Mouse (Mus musculus) embryonic fibroblast, embryonic 13.5 days (primary cell): ENCODE measurements at regions not wholly inside any gene's neighbourhood (a gene's known extent, or its start where the extent isn't known, plus 50 kb on each side); places are given as distances from the start of the nearest gene placed in this dataset.

Source experiments
- CTCF ChIP-seq: IDR thresholded peaks from 2 replicates; pipeline ENCODE4 v1.5.1; 2011; ENCODE audit warnings: mild to moderate bottlenecking, control low read depth, low read length, moderate library complexity, borderline replicate concordance; ENCODE audit not compliant: insufficient read depth
- POLR2A ChIP-seq: IDR thresholded peaks from 2 replicates; pipeline ENCODE4 v1.6.1; 2011; ENCODE audit warnings: low read depth, mild to moderate bottlenecking, control low read depth, low read length, moderate library complexity

DNA sequence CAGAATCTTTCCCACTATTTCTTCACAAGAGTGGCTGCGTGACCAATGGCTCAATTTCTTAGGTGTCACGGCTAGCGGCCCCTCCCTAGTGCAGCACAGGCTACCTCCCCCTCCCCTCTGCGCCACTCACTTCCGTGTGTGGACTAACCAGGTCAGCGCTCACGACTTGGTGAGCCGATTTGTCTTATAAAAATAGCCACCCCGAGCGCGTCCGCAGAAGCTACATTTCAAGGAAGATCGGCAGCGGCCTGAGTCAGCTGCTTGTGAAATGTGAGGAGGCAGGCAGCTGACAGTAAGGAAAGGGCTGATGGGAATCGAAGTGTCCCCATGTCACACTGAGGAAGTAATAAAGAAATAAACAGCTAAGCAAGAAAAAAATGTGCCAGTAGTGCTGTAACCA lies 82.3 kb upstream of the Pced1b start:
- TF ChIP-seq CTCF (no peak), POLR2A (no peak)
